Mouse (Mus musculus): ENCODE results near the gene Ensa.
"Not testable (repeated sequence)": the region's sequence is repeated elsewhere in the genome, so short reads cannot be mapped to it uniquely, and the experiment has no call there.

The Ensa gene

DNA sequence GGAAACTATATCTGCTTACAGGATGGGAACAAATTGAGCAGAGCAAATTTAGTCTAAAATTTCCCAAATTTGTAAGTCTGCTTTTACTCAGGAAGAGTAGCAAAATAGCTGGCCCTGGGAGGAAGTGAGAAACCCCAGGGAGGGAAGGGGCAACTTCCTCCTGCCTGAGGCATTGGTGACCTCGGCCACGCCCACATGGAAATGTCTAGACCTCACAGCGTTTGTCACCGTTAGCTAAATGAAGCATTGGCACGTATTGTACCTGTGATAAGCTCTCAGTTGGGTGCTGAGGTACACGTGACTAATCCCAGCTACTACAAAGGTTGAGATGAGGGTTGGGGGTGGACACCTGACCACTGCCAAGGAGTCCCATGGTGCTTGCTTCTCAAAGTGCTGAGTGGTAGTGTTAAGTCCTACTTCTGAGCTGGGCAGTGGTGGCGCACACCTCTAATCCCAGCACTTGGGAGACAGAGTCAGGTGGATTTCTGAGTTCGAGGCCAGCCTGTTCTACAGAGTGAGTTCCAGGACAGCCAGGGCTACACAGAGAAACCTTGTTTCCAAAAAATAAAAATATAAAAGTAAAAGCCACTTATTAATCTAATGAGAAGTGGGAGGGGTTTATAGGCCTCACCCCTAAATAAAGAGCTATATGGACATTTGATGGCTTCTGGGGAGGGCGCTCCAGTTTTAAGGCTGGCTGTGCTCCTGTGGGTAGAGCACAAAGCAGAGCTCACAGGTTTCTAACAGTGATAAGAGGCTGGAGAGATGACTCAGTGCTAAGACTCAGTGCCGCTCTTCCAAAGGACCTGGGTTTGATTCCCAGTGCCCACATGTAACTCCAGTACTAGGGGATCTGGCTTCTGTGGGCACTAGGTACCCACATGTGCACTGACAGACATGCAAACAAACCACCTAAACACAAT lies 20.8 kb downstream of the Ensa start:
- no peak for DNase-seq

DNA sequence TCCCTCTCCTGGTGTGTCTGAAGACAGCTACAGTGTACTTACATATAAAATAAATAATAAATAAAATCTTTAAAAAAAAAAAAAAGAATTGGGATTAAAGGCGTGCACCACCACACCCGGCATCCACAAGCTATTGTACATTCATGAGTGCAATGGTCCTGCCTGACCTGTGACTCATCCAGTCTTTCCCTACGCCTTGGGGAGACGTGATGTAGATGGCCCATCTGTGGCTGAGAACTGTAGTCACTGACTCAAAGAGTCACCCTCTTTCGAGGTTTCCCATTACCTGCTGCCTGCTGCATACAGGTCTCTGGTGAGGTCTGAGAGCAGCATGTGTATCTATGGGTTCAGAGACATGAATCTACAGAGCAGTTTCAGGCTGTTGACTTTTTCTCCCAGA lies 23.2 kb downstream of the Ensa start:
- no peak for DNase-seq

DNA sequence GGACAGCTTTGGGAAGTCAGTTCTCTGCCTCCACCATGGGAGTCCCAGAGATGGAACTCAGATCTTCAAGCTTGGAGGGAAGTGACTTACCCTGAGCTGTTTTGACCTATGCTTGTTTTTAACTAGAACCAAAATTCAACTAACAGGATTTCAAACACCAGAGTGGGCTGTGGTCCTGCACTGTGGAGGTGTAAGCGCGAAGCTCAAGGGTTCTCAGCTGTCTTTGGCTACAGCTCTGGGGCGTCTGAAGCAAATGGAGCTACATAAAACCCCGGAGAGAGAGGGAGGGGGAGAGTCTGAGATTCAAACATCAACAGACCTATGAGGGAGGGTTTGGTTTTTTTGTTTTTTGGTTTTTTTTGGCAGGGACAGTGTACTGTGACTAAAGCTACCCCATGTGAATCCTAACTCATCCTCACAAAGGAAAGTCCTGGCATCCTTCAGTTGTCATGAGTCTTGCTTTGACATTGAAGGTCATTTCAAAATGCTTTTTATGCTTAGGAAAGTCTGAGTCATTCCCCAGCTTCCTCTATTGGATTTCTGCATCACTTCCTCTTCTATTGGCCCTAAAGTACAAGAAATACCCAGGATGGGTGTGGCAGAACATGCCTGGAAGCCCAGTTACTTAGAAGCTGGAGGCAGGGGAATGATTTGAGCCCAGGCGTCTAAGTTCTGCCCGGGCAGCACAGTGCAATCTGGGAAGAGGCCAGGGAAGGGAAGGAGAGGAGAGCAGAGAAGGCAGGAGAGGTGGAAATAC lies 25.7 kb downstream of the Ensa start:
- DNase-seq, result no peak

DNA sequence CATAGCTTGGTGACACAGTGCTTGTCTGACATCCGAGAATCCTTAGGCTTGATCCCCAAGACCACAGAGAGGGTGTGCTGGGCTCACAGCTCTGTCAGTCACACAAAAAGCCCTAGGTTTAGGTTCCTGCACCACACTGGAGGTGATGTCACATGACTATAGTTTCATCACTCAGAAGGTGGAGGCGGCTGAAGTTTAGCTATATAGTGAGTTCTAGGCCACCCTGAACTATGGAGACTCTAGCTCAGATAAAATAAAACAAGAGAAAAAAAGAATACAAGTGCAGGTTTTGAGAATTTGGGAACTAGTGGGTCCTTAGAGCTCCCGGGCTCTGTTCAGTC lies 26.2 kb downstream of the Ensa start:
- DNase-seq, result no peak

DNA sequence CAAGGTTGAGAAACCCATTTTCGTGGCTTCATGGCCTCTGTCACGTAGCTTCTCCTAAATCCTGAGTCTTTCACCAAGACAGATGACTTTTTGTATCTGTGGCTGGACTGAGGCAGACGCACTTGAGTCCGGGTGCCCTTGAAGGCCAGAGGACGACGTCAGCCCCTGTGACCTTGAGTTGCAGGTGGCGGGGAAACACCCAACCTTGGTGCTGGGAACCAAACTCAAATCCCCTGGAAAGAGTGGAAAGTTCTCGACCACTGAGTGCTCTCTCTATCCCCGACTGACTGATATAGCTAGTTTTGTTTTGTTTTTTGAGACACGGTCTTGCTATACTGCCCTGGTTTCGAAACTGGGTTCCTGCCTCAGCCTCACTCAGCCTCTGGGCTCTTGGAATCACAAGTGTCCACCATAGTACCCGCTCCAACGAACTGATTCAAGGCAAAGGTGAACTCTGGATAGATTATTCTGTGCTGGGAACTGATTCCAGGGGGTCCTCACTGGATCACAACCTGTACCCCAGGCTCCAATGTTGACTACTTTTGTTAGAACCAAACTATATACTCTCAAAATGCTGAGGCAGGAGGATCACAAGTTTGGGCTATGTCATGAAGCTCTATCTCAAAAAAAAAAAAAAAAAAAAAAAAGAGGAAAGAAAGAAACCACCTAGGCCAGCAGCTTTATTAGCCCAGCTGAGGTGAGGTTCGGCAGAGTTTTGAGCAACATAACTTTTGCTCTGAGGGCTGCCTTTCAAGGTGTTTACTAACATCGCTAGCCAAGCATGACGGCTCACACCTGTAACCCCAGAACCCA lies 26.8 kb downstream of the Ensa start:
- DNase-seq, result no peak

DNA sequence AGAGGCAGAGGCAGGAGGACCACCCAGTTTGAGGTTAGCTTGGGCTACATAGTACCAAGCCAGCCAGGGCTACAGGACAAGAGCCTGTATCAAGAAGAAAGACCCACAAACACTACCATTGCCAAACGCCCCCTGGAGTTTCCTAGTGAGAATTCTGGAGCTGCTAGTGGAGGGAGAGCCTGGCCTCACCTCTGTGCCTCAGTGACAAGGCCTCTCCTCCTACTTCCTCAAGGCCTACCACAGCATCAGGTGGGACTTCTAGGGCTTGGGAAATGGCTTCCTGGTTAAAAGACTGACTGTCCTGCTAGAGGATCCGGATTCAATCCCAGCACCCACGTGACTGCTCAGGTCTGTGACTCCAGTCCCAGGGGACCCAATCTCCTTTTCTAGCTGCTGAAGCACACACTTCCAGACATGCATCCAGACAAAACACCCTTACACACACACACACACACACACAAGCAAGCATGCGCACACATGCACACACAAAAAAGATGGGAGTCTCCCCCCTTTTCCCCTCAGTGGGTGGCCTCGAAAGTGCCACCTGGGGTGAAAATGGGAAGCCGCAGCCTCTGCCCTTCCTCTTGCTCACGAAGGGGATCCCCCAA lies 27.5 kb downstream of the Ensa start:
- no peak for DNase-seq

DNA sequence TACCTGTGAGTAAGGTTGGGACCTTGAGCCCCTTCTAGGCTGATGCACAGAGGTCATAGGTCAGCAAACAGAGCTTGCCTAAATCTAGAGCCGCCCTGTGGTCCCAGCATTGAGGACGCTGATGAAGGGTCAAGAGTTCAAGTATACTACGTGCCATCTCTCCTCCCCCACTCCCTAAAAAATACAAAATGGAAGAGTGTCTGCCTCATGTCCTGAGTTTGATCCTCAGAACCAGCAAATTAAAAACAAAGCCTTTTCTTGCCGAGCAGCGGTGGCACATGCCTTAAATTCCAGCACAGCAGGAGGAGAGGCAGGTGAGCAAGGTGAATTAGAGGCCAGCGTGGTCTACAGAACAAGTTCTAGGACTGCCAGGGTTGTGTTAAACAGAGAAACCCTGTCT lies 28.1 kb downstream of the Ensa start:
- DNase-seq, result no peak

DNA sequence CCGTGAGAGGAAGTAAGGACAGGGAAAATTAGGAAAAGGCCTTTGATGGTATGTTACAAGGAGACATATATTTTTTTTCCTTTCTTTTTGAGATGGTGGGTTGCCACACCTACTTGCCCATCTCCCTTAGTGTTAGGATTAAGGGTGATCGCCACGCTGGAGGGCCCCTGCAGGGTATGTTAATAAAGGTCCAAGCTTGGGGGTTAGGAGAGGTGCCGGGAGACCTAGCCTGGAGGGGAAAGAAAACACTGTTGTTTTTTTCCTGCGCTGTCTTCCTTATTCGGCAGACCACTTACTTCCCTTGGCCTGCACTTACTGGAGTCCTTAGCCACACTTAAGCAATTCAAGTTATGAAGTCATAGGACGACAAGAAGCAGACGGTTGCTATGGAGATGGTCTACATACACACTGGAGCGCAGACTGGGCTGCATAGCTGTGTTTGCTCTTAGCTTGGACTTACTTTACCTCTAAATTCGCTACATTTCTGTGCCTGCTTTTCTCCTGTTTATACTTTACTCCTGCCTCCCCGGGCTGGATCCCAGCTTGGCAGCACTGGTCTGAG lies 28.8 kb downstream of the Ensa start:
- no peak for DNase-seq

DNA sequence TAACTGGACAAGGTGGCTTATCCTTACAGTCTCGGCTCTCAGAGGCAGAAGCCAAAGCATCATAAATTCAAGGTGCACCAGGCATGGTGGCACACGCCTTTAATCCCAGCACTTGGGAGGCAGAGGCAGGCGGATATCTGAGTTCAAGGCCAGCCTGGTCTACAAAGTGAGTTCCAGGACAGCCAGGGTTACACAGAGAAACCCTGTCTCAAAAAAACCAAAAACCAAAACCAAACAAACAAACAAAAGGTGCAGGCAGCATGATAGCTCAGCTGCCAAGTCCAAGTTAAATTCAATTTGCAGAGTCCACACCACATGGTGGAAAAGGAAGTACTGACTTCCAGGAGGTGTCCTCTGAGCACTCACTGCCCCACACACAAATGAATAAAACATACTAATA lies 29.6 kb downstream of the Ensa start:
- not testable (repeated sequence) for DNase-seq

DNA sequence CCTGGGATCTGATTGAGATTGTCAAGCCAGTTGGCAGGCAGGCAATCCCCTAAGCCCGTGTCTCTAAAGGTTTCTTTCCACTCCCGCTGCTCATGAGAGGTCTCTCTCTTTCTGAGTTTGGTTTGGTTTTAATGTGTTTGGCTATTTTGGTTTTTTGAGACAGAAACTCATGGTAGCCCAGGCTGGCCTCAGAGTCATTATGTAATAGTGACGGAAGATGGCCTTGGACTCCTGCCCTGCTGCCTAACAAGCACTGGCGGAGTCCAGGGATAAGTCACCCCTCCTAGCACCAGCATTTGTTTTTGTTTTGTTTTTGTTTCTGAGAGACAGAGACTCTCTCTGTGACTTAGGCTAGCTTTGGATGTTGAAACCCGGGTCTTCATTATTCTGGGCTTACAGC lies 30.6 kb downstream of the Ensa start:
- no peak for DNase-seq

DNA sequence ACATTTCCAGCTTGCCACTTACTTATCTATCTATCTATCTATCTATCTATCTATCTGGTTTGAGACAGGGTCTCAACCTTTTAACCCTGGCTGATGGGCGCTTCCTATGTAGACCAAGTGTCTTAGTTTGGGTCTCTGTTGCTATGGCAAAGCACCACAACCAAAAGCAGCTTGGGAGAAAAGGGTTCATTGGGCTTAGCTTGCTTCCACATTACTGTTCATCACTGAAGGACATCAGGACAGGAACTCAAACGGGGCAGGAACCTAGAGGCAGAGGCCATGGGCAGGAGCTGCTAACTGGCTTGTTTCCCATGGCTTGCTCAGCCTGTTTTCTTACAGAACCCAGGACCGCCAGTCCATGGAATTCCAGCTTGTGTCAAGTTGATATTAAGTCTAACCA lies 32.3 kb downstream of the Ensa start:
- DNase-seq, result no peak

DNA sequence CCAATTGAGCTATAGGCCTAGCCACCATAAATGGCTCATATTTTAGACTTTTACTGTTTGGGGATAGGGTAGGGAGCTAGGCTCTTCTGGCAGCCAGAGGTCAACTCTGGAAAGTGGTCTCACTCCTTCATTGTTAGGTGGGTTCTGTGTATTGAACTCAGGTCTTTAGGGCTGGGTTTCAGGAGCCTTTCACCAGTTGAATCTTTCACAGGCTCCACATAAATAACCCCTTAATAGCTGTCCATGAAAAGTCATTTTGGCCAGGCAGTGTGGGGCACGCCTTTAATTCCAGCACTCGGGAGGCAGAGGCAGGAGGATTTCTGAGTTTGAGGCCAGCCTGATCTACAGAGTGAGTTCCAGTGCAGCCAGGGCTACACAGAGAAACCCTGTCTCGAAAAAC lies 32.9 kb downstream of the Ensa start:
- DNase-seq, result no peak

DNA sequence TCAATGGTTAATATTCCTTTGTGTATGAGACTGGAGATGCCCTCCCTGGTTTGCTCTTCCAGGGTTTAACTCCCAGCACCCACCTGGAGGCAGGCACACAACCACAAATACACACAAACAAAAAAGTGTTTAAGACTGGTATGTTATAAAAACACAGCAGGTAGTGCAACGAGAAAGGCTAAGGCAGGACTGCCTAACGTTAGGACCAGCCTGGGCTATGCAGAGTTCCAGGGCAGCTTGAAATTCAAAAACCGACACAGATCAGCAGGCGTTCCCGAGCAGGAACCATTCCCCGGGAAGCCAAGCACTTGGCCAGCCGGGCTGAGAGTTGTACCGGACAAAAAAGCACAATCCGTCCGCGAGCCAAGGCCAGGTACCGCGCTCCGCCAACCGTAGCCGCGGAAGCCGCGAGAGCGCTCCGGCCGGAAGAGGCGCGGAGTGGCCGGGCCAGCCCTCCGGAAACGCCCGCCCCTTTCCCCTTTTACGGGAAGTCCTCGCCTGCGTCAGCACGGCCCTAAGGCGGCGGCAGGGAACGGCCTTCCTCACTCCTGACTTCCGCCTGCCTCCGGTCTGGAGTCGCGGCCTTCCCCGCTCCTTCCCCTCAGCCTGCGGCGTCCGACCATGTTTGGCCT lies 33.6 kb downstream of the Ensa start, which contains the start of gene Mcl1:
Gene Mcl1, plus strand, starts transcription at position 553 of the 632 bp plus-strand sequence.
- peak; percentile 90 for DNase-seq

DNA sequence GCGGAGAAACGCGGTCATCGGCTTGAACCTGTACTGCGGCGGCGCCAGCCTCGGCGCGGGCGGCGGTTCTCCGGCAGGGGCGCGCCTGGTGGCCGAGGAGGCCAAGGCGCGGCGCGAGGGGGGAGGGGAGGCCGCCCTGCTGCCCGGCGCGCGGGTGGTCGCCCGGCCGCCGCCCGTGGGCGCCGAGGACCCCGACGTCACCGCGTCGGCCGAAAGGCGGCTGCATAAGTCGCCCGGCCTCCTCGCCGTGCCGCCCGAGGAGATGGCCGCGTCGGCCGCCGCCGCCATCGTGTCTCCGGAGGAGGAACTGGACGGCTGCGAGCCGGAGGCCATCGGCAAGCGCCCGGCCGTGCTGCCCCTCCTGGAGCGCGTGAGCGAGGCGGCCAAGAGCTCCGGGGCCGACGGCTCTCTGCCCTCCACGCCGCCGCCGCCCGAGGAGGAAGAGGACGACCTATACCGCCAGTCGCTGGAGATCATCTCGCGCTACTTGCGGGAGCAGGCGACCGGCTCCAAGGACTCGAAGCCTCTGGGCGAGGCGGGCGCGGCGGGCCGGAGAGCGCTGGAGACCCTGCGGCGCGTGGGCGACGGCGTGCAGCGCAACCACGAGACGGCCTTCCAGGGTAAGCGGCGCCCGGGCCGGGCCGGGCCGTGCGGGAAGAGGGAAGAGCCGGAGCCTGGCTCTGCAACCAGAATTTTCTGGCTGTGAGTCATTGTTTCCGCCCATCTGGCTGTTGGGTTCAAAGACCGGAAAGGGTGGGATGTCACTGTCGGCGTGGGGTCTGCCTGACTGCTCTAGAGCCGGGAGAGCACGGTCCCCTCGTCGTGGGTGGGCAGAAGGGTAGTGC lies 34.3 kb downstream of the Ensa start:
- peak; percentile 54 for DNase-seq

DNA sequence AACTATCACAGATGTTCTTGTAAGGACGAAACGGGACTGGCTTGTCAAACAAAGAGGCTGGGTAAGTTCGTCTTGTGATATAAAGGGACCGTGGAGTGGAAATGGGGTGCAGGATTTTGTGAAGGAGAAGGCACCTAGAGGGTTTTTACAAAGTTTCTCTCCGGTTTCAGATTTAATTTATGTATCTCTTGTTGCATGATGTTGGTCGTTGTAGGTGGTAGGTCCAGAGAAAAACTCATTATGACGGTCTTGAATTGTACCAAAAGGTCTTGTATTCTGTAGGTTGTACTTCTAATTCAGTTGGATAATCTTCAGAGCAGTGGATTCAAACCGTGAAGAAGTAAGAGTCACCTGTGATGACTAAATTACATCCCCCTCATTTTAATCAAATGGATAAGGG lies 35.2 kb downstream of the Ensa start:
- no peak for DNase-seq

DNA sequence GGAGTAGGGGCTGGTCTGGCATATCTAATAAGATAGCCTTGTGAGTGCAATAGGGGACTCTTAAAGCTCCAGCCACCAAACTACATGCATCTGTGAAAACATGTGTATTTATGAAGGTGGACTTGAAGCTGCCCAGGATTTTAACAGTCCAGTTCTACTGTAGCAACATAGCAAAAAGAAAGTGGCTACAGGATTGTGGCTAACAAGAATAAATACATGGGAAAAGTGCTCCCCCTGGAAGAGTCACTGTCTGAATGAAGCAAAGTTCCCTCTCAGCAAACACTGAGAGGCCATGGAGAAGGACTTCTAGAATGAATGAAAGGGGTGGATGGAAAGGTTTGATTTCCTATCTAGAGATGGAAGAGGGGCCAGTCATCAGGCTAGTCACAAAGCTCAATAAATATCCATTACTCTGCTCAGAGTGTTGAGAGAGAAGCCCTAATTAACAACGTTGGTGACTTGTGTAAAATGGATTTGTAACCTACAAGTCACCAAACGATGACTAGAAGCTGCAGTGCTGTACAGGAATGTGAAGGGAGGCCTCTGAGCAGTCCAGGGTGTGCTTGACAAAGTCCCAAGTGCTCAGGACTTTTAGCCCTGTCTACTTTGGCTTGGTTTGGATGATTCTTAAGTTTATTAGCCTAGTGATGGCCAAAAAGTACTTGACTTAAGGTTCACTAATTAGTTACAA lies 36.1 kb downstream of the Ensa start:
- DNase-seq, result no peak

DNA sequence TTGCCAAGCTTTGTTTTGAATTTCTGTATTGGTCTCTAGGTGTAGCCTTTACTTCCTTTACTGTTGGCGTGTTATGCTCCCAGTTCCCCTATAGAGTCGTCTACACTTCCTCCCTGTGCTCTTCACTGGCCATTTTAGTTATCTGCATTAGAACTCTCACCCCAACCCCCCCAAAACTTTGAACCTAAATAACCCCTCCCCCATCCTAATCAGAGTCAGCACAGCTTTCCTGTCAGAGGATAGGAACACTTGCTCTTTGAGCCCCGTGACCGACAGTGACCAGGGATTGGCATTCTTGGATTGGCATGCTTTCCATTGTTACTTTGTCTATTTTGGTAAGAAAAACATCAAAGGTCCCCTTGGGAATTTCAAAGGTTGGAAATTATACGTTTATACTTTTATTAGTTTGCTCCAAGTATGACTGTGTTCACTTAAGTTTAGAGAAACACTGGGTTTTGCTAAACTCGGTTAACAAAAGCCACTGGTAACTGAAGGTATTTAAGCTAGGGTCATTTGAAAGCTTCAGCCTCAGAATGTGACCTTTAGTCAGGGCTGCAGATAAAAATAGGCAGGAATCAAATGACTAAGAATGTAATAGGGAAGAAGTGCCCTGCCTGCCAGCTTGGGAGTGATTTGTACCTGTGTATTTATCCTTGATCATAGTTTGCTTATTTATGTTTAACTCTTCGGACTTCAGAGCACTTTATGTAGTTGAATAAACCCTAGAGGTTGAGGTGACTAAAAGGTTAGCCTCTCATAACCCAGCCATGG lies 37.3 kb downstream of the Ensa start:
- no peak for DNase-seq

DNA sequence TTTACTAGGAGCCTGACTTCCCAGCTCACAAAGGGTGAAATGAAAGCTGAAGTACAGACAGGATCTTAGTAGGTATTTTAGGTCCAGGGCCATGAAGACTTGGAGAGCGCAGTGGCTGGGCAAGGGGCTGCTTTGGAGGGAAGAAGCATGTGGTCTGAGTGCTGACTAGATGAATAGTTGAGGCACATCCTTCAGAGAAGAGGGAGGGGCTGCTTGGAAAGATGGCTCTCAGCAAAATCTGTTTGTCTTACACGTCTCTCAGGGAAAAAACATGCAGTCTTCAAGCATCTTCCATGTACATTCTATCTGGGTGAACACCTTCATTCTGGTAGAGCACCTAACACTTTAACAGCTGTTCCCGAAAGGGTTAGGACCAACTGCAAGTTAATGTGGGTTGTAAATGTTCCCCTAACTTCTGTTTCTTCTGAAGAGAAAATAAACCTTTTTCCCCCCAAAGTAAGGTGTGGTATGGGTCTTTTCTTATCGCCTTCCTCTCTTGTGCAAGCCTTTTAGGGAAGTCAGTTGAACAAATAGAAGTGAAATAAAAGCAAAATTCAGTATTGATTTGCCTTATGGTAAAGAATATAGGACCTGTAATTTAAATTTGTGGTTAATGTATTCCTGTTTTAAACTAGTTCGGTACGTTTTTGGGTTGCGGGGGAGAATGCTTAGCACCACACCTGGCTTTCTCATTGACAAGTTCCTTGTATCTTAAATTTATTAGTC lies 38.1 kb downstream of the Ensa start:
- no peak for DNase-seq

DNA sequence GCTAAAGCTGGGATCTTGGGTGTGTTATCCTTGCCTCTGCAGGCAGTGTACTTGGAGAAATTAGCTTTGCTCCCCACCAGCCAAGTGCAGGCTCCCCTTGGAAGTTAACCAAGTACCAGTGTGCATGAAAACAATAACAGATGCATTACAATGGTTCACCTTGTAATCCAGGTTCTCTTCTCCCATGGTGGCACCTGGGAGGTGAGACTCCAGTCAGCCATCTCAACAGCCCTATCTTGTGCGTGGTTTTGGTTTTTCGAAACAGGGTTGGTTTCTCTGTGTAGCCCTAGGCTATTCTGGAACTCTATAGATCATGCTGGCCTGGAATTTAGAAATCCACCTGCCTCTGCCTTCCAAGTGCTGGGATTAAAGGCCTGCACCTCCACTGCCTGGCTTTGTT lies 38.7 kb downstream of the Ensa start:
- no peak for DNase-seq

Data from cerebellum, adult 9-10 months (tissue).